Mouse (Mus musculus) stomach, postnatal 0 days (tissue): ENCODE measurements around the gene Id4.

Source experiments
- CTCF ChIP-seq: IDR thresholded peaks from 2 replicates; pipeline ENCODE4 v1.5.1; 2016; ENCODE audit warnings: antibody characterized with exemption, low read depth, mild to moderate bottlenecking, moderate library complexity
- EP300 ChIP-seq: optimal IDR thresholded peaks from 2 replicates; pipeline ENCODE3; 2016; ENCODE audit warnings: antibody characterized with exemption

GRCm38 (mm10) chr13:48227136-48227535 is 33.9 kb upstream of the Id4 start:
- TF ChIP-seq CTCF (no peak), EP300 (no peak)
